Mouse (Mus musculus): ENCODE results near the gene Dhrs11.
A peak's percentile ranks its signal among the peaks of the same experiment; 100 is the strongest.

Dhrs11 gene

DNA sequence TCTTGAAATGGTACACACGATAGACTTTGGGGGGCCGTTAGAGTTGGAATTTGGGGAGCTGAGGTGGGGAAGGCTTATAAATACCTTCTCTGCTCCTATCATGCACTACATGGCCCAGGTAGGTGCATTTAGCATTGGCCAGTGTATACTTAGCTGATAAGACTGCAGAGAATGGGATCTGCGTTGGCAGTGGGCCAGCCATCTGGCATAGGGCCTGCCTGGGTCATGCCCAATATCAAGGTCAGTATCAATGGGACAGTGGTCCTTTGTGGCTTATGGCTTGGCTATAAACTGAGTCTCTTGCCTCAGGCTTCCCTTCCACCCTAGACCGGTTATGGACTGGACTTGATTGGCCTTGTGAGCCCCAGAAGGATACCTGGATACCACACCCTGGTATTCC lies 24.4 kb downstream of the Dhrs11 start:
- no peaks in the 10 kb centered on the region for H3K36me3 ChIP-seq (ENCODE audit: control insufficient read depth, insufficient read depth, low read length, poor library complexity, severe bottlenecking)
- H3K27me3 ChIP-seq (ENCODE audit: control insufficient read depth, insufficient read depth, low read length, poor library complexity, severe bottlenecking), result no peaks in the 10 kb centered on the region
- DNase-seq (ENCODE audit: low read depth, low spot score), result no peak

DNA sequence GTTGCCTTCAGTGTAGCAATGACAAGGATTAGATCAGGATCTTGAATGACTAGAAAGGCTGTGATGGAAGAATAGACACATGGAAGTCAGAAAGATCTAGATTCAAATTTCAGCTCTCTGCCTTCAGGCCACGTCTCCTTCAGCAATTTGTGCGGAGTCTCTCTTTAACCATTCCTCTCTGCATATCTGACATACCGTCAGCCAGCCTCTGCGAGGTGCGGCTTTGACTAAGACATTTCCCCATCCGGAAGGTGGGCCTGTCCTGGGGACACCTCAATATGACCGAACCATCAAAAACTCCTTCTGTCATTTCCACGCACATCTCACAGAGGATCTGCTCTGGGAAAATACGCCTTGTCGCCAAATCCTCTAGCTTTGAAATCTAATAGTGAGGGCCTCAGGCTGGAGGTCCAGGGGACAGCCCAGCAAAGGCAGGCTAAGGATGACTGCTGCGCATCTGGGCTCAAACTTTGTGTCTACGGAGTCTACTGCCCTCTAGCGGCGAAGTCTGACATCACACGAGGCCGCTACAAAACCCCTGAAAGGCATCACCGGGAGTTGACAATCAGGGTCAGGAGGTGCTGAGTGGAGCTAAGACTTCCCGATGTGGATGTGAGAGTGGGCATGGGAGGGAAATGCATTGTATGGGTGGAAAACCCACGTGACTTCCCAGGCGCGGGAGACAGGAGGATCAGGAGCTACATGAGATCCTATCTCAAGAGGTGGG lies 31.0 kb downstream of the Dhrs11 start:
- DNase-seq (ENCODE audit: low read depth, low spot score), result peak; percentile 84
- H3K36me3 ChIP-seq (ENCODE audit: control insufficient read depth, insufficient read depth, low read length, poor library complexity, severe bottlenecking), result no peaks in the 10 kb centered on the region

DNA sequence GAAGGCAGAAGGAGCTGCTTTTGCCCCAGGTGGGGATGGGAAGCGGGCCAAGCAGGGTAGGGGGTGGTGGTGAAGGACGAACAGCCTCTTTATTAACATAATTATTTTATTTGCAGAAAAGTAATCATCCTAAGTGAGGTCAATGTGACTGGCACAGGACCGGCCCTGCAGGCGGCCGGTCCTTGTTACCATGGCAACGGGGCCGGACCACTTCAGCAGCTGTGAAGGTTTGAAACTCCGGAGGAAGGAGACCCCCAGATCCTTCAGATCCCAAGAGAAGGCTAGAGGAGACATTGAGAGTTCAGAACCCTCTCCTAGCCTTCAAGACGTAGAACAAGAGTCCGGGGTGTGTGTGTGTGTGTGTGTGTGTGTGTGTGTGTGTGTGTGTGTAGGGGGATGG lies 31.8 kb downstream of the Dhrs11 start:
- Histone ChIP-seq H3K27me3 (ENCODE audit: control insufficient read depth, insufficient read depth, low read length, poor library complexity, severe bottlenecking) (no peaks in the 10 kb centered on the region), H3K36me3 (ENCODE audit: control insufficient read depth, insufficient read depth, low read length, poor library complexity, severe bottlenecking) (no peaks in the 10 kb centered on the region)
- DNase-seq (ENCODE audit: low read depth, low spot score), result no peak

More for the DNA sequence above, 31.0 kb downstream of the Dhrs11 start:
- H3K27me3 ChIP-seq (ENCODE audit: control insufficient read depth, insufficient read depth, low read length, poor library complexity, severe bottlenecking), result no peaks in the 10 kb centered on the region

DNA sequence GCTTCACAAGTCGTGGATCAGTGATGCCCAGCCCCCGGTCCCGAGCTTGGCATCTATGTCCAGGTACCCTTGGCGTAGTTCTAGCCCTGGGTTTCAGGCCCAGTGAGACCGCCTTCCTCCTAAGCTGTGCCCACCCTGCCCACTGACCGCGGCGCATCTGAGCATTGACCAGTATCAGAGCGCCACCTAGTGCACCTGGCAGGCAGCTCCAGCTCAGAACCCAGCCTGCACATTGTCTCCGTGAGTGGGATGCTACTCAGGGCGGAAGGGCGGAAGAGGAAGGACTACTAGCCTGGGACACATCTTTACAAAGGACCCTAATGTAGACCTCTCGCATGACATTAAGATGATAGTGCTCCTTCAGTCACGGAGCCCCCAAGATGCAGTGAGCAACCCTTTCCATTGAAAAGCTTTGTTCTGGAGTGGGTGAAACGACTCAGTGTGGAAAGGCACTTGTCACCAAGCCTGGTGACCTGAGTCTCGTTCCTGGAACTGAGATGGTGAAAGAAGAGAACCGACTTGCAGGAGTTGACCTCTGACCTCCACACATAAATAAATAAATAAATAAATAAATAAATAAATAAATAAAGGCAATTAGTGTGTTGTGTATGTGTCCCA lies 34.2 kb downstream of the Dhrs11 start:
- Histone ChIP-seq H3K27me3 (ENCODE audit: control insufficient read depth, insufficient read depth, low read length, poor library complexity, severe bottlenecking) (no peaks in the 10 kb centered on the region), H3K36me3 (ENCODE audit: control insufficient read depth, insufficient read depth, low read length, poor library complexity, severe bottlenecking) (no peaks in the 10 kb centered on the region)
- peak; percentile 60 for DNase-seq (ENCODE audit: low read depth, low spot score)

DNA sequence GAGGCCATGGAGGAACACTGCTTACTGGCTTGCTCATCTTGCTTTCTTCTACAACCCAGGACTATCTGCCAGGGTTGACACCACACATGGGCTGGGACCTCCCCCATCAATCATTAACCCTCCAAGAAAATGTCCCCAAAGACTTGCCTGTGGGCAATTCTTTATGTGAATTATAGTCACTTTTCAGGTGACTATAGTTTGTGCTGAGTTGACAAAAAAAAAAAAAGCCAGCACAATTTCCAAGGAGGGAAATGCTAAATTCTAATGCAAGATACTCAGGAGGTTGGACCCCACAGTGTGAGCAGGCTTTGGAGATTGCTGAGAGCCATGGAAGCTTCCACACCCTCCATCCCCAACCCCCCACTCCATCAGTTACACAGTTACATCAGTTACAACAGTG lies 35.2 kb downstream of the Dhrs11 start:
- H3K36me3 ChIP-seq (ENCODE audit: control insufficient read depth, insufficient read depth, low read length, poor library complexity, severe bottlenecking), result no peaks in the 10 kb centered on the region
- DNase-seq (ENCODE audit: low read depth, low spot score), result no peak
- no peaks in the 10 kb centered on the region for H3K27me3 ChIP-seq (ENCODE audit: control insufficient read depth, insufficient read depth, low read length, poor library complexity, severe bottlenecking)

DNA sequence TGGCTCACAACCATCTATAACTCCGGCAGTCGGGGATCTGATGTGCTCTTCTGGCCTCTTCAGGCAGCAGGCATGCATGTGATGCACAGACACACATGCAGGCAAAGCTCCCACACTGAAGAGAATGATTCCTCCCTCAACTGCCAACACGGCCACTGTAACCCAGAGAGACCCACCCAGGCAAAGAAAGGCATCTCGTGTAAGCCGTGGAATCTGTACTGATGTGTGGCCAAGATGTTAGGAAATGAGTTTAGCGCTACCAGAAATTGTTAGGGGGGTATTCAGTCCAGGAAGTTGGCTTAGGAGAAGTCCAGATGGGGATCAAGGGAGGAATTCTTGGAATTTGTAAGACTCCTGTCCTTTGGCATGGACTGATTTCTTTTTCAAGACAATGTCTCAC lies 38.4 kb downstream of the Dhrs11 start:
- no peak for DNase-seq (ENCODE audit: low read depth, low spot score)
- H3K36me3 ChIP-seq (ENCODE audit: control insufficient read depth, insufficient read depth, low read length, poor library complexity, severe bottlenecking), result no peaks in the 10 kb centered on the region

DNA sequence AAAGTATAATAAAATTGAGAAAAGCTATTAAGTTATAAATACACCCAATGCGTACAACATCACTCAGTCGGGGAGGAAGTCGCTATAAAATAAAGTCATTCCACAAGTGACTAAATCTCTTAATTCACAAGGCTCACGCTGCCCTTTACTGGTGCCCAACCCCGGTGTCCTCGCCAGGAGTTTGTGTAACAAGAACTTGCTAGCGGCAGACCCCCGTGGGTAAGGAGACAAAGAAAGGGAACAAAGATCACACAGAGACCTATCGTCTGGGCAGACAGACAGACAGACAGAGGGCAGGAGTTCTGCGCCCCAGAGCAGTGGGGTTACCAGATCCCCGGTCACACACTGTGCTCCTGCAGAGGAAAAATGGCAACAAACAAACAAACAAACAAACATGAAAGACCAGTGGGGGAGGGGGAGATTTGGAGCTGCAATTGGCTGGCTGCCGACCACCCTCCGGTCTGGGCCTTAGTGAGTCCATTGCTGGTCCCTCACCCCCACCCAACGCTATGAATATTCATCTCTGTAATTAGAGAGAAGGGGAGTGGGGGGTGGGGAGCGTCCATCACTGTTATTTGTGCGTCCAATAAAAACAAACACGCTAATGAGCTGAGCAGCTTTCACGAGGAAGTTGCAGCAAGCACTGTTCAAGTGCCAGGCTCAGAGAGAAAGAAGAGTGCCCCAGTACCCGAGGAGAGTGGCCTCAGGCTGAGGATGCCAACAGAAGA lies 48.5 kb downstream of the Dhrs11 start:
- no peaks in the 10 kb centered on the region for H3K36me3 ChIP-seq (ENCODE audit: control insufficient read depth, insufficient read depth, low read length, poor library complexity, severe bottlenecking)
- H3K27me3 ChIP-seq (ENCODE audit: control insufficient read depth, insufficient read depth, low read length, poor library complexity, severe bottlenecking), result peaks cover 4% of the 10 kb centered on the region; the same call in 1 of the 2 replicates
- no peak for DNase-seq (ENCODE audit: low read depth, low spot score)

More for the DNA sequence above, 38.4 kb downstream of the Dhrs11 start:
- no peaks in the 10 kb centered on the region for H3K27me3 ChIP-seq (ENCODE audit: control insufficient read depth, insufficient read depth, low read length, poor library complexity, severe bottlenecking)

DNA sequence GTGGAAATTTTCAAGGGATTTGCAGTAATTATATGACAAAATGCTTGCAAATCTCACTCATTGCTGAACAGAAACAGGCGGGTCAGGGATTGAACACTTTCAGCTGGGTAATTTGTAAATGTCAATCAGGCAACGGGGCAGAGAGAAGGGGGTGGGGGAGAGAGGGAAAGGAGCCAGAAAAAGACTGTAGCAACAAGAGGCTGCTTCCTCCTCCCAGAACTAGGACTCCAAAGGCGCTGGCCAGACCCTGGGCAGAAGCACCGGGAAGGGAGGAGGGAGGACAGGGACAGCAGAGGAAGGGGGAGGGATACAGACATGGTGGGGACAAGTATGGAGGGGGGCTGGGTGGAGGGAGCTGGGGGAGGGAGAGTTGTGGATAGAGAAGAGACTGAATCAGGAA lies 53.2 kb downstream of the Dhrs11 start:
- no peak for DNase-seq (ENCODE audit: low read depth, low spot score)
- no peaks in the 10 kb centered on the region for H3K36me3 ChIP-seq (ENCODE audit: control insufficient read depth, insufficient read depth, low read length, poor library complexity, severe bottlenecking)
- H3K27me3 ChIP-seq (ENCODE audit: control insufficient read depth, insufficient read depth, low read length, poor library complexity, severe bottlenecking), result peaks cover 4% of the 10 kb centered on the region; the same call in 1 of the 2 replicates

DNA sequence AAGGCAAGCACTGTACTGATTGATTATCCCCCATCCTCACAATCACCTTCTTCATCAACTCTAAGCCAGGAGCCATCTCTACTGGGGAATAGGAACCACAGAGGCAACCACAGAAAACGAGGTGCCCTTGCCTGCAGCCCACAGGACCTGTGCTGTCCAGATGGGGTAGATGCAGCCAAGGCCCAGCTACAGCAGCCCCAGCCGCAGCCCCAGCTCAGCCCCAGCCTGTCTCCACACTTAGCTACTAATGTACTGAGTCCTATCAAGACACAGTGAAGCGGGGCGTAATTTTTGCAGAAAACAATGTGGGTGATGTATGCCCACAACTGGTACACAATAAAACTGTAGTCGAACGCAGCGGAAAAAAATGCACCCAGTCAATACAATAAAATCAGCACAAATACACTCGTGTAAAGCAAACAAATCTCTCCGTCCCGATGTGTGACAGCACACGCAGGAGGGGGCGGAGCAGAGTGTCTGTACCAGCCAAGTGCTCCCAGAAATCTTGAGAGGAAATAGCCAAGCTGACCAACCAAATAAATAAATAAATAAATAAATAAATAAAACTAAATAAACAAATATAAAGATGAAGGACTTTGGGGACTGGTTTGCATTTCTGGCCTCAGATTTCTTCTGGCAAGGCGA lies 53.8 kb downstream of the Dhrs11 start:
- peaks cover 4% of the 10 kb centered on the region; the same call in 1 of the 2 replicates for H3K27me3 ChIP-seq (ENCODE audit: control insufficient read depth, insufficient read depth, low read length, poor library complexity, severe bottlenecking)
- no peak for DNase-seq (ENCODE audit: low read depth, low spot score)
- no peaks in the 10 kb centered on the region for H3K36me3 ChIP-seq (ENCODE audit: control insufficient read depth, insufficient read depth, low read length, poor library complexity, severe bottlenecking)

Measured in splenic B cell, adult 2 months (primary cell).